ENCODE assay signal across 12 mouse cellular contexts in the genomic region with DNA sequence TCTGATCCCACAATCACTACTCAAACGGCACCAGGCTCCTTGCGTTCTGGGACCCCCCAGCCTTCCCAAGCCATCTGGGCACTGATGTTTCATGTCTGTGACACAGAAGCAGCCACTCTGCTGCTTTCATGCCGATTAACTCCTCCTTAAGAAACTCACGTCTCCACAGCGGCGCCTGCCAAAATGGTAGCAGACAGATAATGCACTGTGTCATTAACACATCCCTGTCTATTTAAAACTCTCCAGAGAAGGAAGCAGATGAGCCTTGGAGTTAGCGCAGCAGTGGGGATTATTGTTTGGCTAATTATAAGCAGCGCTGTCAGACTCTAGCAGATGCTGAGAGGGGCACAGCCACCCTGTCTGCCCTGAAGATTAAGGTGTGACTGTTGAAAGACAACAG.
A peak's percentile ranks its signal among the peaks of the same experiment; 100 is the strongest.
DNase-seq lines count a peak whose midpoint lies in the region; ATAC-seq lines count a peak whose summit lies in the region.
"Had no signal": no experiment of that assay in that cellular context is flagged by ENCODE, and none has a peak within 500 bp of the region (broad histone marks: within the 10 kb centered on the region; RNA-seq: fewer than 3 reads in every experiment).

No protein-coding gene starts in this region.

- no peaks in the 10 kb centered on the region for H3K27me3 ChIP-seq in midbrain, embryonic 11.5 days (ENCODE audit: control insufficient read depth, insufficient read depth, low read length)
- no peaks in the 10 kb centered on the region for H3K27me3 ChIP-seq in midbrain, embryonic 10.5 days (ENCODE audit: low read depth, poor library complexity, severe bottlenecking)
- H3K27me3 ChIP-seq in hindbrain, embryonic 16.5 days (replicated peaks; ENCODE audit: control insufficient read depth, insufficient read depth, low read length), result no peaks in the 10 kb centered on the region
- H3K27me3 ChIP-seq in midbrain, embryonic 15.5 days (replicated peaks), result no peaks in the 10 kb centered on the region
- H3K27me3 ChIP-seq: heart, embryonic 13.5 days; limb, embryonic 15.5 days had no signal

- peaks cover 3% of the 10 kb centered on the region; the same call in 1 of the 2 replicates for H3K4me1 ChIP-seq in midbrain, embryonic 11.5 days (ENCODE audit: control insufficient read depth, insufficient read depth, low read length)
- 0 out of 2 replicates have a peak, but pooled peaks cover 9% of the 10 kb centered on the region for H3K4me1 ChIP-seq in midbrain, embryonic 10.5 days
- peaks cover 11% of the 10 kb centered on the region for H3K4me1 ChIP-seq in hindbrain, embryonic 16.5 days (ENCODE audit: control insufficient read depth, insufficient read depth, low read depth, low read length)
- H3K4me1 ChIP-seq in midbrain, embryonic 15.5 days, result peaks cover 19% of the 10 kb centered on the region
- H3K4me1 ChIP-seq: heart, embryonic 13.5 days; limb, embryonic 15.5 days had no signal

- H3K27ac ChIP-seq in midbrain, embryonic 11.5 days (ENCODE audit: low read depth, low read length), result no peak overlapping the region
- H3K27ac ChIP-seq in midbrain, embryonic 10.5 days (replicated peaks), result no peak overlapping the region
- no peak overlapping the region for H3K27ac ChIP-seq in hindbrain, embryonic 16.5 days (ENCODE audit: low read depth, low read length)
- H3K27ac ChIP-seq in midbrain, embryonic 15.5 days, result peak overlapping the region; percentile 43
- H3K27ac ChIP-seq: heart, embryonic 13.5 days; limb, embryonic 15.5 days had no signal

- 58% methylated on average over 8 of the region's 8 CpGs for WGBS in midbrain, embryonic 11.5 days
- WGBS in midbrain, embryonic 10.5 days, result 73% methylated on average over 8 of the region's 8 CpGs
- WGBS in hindbrain, embryonic 16.5 days, result 25% methylated on average over 8 of the region's 8 CpGs
- 23% methylated on average over 8 of the region's 8 CpGs for WGBS in midbrain, embryonic 15.5 days

- no peak overlapping the region for H3K4me3 ChIP-seq in midbrain, embryonic 11.5 days (ENCODE audit: low read depth, low read length)
- no peak overlapping the region for H3K4me3 ChIP-seq in midbrain, embryonic 10.5 days
- H3K4me3 ChIP-seq in hindbrain, embryonic 16.5 days (ENCODE audit: low read length), result no peak overlapping the region; the same call in 1 of the 2 replicates
- no peak overlapping the region for H3K4me3 ChIP-seq in midbrain, embryonic 15.5 days
- H3K4me3 ChIP-seq: heart, embryonic 13.5 days; limb, embryonic 15.5 days had no signal

- H3K36me3 ChIP-seq in midbrain, embryonic 11.5 days (ENCODE audit: control insufficient read depth, insufficient read depth, low read length), result no peaks in the 10 kb centered on the region
- no peaks in the 10 kb centered on the region for H3K36me3 ChIP-seq in midbrain, embryonic 10.5 days
- no peaks in the 10 kb centered on the region for H3K36me3 ChIP-seq in hindbrain, embryonic 16.5 days (ENCODE audit: control insufficient read depth, insufficient read depth, low read length)
- no peaks in the 10 kb centered on the region for H3K36me3 ChIP-seq in midbrain, embryonic 15.5 days (replicated peaks)
- H3K36me3 ChIP-seq: heart, embryonic 13.5 days; limb, embryonic 15.5 days had no signal

- peak; percentile 41; the same call in 1 of the 2 replicates for ATAC-seq in midbrain, embryonic 11.5 days (ENCODE audit: low FRiP score)
- peak; percentile 58 for ATAC-seq in hindbrain, embryonic 16.5 days
- peak; percentile 66 for ATAC-seq in midbrain, embryonic 15.5 days (replicated peaks)
- ATAC-seq: CD4-positive, CD25-positive, alpha-beta regulatory T cell, adult 4 months had no signal

- no peak for DNase-seq in midbrain, embryonic 11.5 days (ENCODE audit: low spot score, missing footprints)
- DNase-seq in midbrain, embryonic 10.5 days (ENCODE audit: low spot score), result no peak
- peak; percentile 41 for DNase-seq in right cerebral cortex, postnatal 4 days
- no peak for DNase-seq in thymus, postnatal 4 days
- no peak for DNase-seq in spleen, postnatal 36 days (ENCODE audit: low spot score in 2 of 2)
- no peak for DNase-seq in kidney, adult 9 months
- DNase-seq: lung, postnatal 36 days had no signal

- H3K9ac ChIP-seq in midbrain, embryonic 11.5 days (ENCODE audit: low read length), result no peak overlapping the region
- 0 out of 2 replicates have a peak overlapping the region, but pooled peaks have one; percentile 18 for H3K9ac ChIP-seq in hindbrain, embryonic 16.5 days (ENCODE audit: low read depth, low read length)
- no peak overlapping the region for H3K9ac ChIP-seq in midbrain, embryonic 15.5 days
- H3K9ac ChIP-seq: heart, embryonic 13.5 days; limb, embryonic 15.5 days had no signal

- H3K9me3 ChIP-seq in midbrain, embryonic 11.5 days (ENCODE audit: control insufficient read depth, low read length), result no peaks in the 10 kb centered on the region
- H3K9me3 ChIP-seq in midbrain, embryonic 10.5 days (replicated peaks), result no peaks in the 10 kb centered on the region
- no peaks in the 10 kb centered on the region for H3K9me3 ChIP-seq in hindbrain, embryonic 16.5 days (ENCODE audit: control insufficient read depth, low read length)
- H3K9me3 ChIP-seq in midbrain, embryonic 15.5 days, result no peaks in the 10 kb centered on the region
- H3K9me3 ChIP-seq: heart, embryonic 13.5 days; limb, embryonic 15.5 days had no signal

- H3K4me2 ChIP-seq in midbrain, embryonic 11.5 days, result no peak overlapping the region
- peak overlapping the region; percentile 43 for H3K4me2 ChIP-seq in hindbrain, embryonic 16.5 days (ENCODE audit: low read length)
- H3K4me2 ChIP-seq in midbrain, embryonic 15.5 days, result peak overlapping the region; percentile 35
- H3K4me2 ChIP-seq: heart, embryonic 13.5 days; limb, embryonic 15.5 days had no signal
